Comparison of ENCODE assay signal across 8 mouse cellular contexts in the genomic region with DNA sequence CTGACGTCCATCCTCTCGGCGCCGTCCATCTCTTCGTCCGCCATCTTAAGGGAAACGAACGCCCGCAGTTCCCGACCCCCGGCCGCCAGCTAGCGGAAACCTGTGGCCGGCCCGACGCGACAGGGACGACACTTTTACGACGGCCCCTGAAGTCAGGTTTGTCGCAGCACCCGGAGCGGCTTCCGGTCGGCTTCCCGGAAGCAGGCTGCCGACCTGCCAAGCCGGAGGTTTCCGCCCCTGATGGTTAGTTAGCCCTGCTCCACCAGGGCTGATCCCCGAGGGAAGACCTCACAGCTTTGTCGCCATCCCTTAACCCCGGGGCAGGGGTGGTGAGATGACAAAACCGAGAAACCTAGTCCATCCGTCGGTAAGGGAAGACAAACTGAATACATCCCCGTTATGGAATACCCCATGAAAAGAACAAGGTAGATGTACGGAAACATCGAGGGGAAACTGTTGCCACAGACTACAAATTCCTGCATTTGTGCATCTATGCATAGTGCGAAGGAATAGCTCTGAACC. TPM values are rescaled to one million over a fixed set of nuclear protein-coding genes. Genes with fewer than 3 reads are reported as not detected.
DNase-seq lines count a peak whose midpoint lies in the region; ATAC-seq lines count a peak whose summit lies in the region.

TSS of gene Ubr1 (minus strand) at position 157 of the 522 bp plus-strand sequence.

- peak; percentile 69 to 73 for DNase-seq in adrenal gland, adult 18-20 months (ENCODE audit: low spot score in 2 of 2)
- DNase-seq in embryo, embryonic 10.5 days (ENCODE audit: low spot score) = peak; percentile 94
- DNase-seq in gastrocnemius, postnatal 25 days = peak; percentile 87
- peak; percentile 84 to 93 for DNase-seq in left cerebral cortex, postnatal 10 days (ENCODE audit: extremely low spot score in 1 of 2, low spot score in 2 of 2)
- peak; percentile 91 to 93 for DNase-seq in right cerebral cortex, postnatal 10 days (ENCODE audit: low spot score in 2 of 2)
- DNase-seq in urinary bladder, postnatal 14 days (ENCODE audit: low spot score) = peak; percentile 83

- intact Hi-C loops in left cerebral cortex, postnatal 10 days (cut with DNase I) = no loop called here

- peak; percentile 92 for ATAC-seq in inflammation-experienced regulatory T-cells, adult 6 months
- peak; percentile 97 for ATAC-seq in megakaryocyte progenitor cell, adult 5-6 weeks (replicated peaks; ENCODE audit: poor library complexity)

RNA-seq across cellular contexts. Expression of gene Ubr1, which starts in this region (rescaled TPM):
- 10 to 100 TPM; 24.8 to 27.3 TPM for total RNA-seq in adrenal gland, adult 18-20 months (2021)
- total RNA-seq in gastrocnemius, postnatal 25 days (2021) = 10 to 100 TPM; 20.4 to 21.3 TPM
- polyA plus RNA-seq in inflammation-experienced regulatory T-cells, adult 6 months (2017; shearing (Covaris generic)) = 10 to 100 TPM; 35.3 to 51.6 (median 47.1) TPM
- 10 to 100 TPM; 40.9 to 42.3 TPM for total RNA-seq in left cerebral cortex, postnatal 10 days (2021)
- total RNA-seq in megakaryocyte progenitor cell, adult 5-6 weeks (2015) = 24.7 and 27.1 TPM in 2 replicates
- total RNA-seq in megakaryocyte progenitor cell, adult 5-6 weeks (2017) = 21.1 and 28.5 TPM in 2 replicates

Comparison
In these comparisons a context has a peak if more than half of its experiments do, and no peak if none do; other contexts are left out.
1. Peak in every context shown above with its lines: DNase-seq and ATAC-seq.